Mouse (Mus musculus): Measurements from ENCODE around the gene Aadac. TPM values are rescaled to one million over a fixed set of nuclear protein-coding genes. Genes with fewer than 3 reads are reported as not detected.

Aadac gene
- total RNA-seq (2023) = not detected in 4 replicates

DNA sequence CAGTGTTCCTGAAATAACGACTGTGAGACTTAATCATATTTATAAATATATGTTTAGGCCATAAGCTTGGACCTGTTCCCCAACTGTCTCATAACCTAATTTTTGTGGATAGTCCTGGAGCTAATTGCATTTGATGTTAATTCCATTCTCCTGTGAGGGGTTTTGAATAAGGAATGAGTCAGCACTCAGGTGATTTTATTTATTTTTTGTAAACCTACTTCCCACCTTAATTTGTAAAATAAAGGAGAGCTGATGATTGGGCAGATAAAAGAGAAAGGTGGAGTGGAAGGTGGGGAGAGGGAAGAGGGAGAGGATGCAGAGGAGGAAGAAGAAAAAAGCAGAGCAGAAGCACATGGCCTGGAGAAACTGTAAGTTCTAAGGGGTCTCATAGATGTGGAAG, at the start of gene Aadac:
Aadac (plus strand) TSS at position 301 of the 400 bp plus-strand sequence.

DNA sequence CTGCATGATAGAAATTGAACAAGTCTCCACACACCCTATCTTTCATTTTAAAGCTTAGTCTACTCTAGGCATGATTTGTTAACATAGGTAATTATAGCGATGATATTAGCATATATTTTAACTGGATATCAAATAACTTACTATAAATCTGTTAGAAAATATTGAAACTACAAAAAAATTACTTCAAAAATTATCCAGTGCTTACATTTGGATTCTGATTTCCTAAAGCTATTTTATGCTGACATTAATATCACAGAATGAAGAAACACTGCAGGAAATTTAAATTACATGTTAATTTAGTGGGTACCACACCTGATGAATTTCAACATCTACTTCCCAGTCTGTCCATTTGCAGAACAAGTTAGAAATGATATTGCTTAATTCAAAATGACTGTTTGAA, 19.1 kb upstream of the Aadac start, which contains the start of gene Aadacl2:
Aadacl2 (plus strand) TSS at position 301 of the 400 bp plus-strand sequence.

DNA sequence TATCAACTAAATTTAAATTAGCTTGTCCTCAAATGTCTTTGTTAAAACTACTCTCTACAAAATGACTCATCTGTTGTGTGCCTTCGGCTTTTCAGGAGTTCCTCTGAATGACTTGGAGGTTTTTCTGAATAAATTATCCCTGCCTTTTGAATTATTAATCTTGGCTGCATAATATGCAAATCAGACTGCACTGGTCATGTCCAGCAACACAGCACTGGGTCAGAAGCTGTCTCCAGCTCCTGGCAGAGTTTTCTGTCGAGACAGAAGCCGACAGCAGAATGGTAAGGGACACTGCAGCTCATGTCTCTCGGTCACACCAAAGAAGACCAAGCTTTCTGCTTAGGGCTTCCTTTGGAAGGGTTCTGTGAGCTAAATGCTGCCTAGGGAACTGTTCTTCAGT, 56.1 kb downstream of the Aadac start, which contains the start of gene Sucnr1:
Sucnr1 (plus strand) TSS at position 222 of the 400 bp plus-strand sequence.

Other genes starting within 250 kb of the Aadac start
- not detected in 4 replicates for gene Gm8298, start 164.7 kb upstream of the Aadac start, total RNA-seq (2023)
- not detected in 4 replicates for gene C130079G13Rik, start 100.5 kb upstream of the Aadac start, total RNA-seq (2023)
- gene Aadacl2, start 19.0 kb upstream of the Aadac start, total RNA-seq (2023) = not detected in 4 replicates
- gene Sucnr1, start 56.2 kb downstream of the Aadac start, total RNA-seq (2023) = not detected in 4 replicates